Mouse (Mus musculus) E14TG2a.4 (cell line): Measurements from ENCODE around the gene Hoxa10.
A peak's percentile ranks its signal among the peaks of the same experiment; 100 is the strongest.

Experiments used
- H3K27me3 ChIP-seq: 2 replicates; pipeline ENCODE4 v1.6.1; 2014; ENCODE audit warnings: low read length, control low read depth; ENCODE audit not compliant: insufficient read depth
- H3K36me3 ChIP-seq: 2 replicates; pipeline ENCODE4 v1.6.1; 2014; ENCODE audit warnings: low read length, control low read depth; ENCODE audit not compliant: insufficient read depth
- H3K4me1 ChIP-seq: replicated peaks from 2 replicates; pipeline ENCODE4 v1.6.1; 2014; ENCODE audit warnings: low read depth, low read length, control low read depth
- H3K4me3 ChIP-seq: replicated peaks from 2 replicates; pipeline ENCODE4 v1.5.1; 2014; ENCODE audit warnings: mild to moderate bottlenecking, low read length
- H3K9me3 ChIP-seq: 2 replicates; pipeline ENCODE4 v1.6.1; 2014; ENCODE audit warnings: low read length, control low read depth
- CTCF ChIP-seq: conservative IDR thresholded peaks from 2 replicates; pipeline ENCODE4 v1.5.1; 2014; ENCODE audit warnings: low read length
- NANOG ChIP-seq: IDR thresholded peaks from 2 replicates; pipeline ENCODE4 v1.6.1; 2014; ENCODE audit warnings: borderline replicate concordance, low read length, mixed read lengths
- POU5F1 ChIP-seq: IDR thresholded peaks from 2 replicates; pipeline ENCODE4 v1.6.1; 2014; ENCODE audit warnings: low read length, borderline replicate concordance

The Hoxa10 gene

DNA sequence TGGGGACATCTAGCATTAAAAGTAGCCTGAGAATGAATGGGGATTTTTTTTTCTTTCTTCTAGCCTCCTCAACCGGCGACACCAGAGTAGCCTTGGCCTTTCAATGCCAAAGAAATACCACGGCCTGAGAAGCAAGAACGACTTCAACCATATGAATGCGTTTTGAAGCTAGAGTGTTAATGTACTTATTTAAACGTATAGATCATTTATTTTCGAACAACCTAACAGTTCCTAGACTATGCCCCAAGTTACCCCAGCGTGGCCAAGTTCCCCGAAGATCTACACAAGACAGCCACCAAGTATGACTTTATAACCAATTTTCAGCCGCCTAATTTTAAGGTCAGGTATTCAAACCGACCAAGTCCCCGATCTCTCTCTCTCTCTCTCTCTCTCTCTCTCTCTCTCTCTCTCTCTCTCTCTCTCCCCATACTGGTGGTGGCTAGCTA, 19.8 kb downstream of the Hoxa10 start:
- no peaks in the 10 kb centered on the region for H3K9me3 ChIP-seq
- peak overlapping the region; percentile 79 for H3K4me3 ChIP-seq
- TF ChIP-seq CTCF, result no peak
- no peak for TF ChIP-seq POU5F1
- no peak for TF ChIP-seq NANOG
- no peaks in the 10 kb centered on the region for H3K36me3 ChIP-seq
- peaks cover 100% of the 10 kb centered on the region for H3K27me3 ChIP-seq
- H3K4me1 ChIP-seq, result peaks cover 52% of the 10 kb centered on the region

DNA sequence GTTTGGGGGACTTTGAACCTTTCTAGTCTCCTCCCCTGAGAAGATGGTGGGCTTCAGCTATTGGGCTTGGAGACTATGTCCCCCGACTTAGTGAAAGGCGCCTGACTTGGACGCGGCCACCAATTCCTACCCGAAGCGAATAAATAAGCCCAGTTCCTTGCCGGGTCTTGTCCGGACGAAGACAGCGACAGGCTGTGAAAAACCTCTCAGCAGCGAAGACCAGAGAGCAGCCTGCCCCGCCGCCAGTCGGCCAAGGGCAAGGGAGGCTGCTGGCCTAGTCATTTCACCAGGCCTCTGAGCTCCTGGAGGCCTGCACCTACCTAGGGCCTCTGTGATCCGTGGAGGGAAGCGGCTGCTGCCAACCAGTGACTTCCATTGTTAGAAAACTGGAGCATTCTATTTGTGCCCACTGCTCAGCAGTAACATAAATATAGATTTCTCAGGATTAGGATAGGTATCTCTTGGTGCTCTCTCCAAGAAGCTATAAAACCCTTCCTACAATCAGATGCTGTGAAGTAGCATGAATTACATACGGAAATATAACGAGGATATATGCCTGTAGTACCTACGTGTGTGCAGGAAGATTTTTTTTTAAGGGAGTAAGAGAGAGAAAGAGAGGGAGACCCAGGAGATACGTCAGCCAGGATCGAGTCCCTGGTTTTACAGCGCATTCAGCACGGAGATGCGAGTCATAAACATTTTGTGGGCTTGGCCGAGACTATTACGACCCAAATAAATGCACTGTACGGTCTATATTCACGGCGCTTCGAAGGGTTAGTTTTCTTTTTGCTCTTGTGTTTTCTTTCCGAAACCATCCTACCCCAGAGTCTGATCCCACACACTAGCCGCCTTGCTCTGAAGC, 20.4 kb downstream of the Hoxa10 start:
- Histone ChIP-seq H3K36me3 (no peaks in the 10 kb centered on the region), H3K4me3 (no peak overlapping the region), H3K9me3 (no peaks in the 10 kb centered on the region), H3K4me1 (peaks cover 50% of the 10 kb centered on the region), H3K27me3 (peaks cover 100% of the 10 kb centered on the region)
- no peak for TF ChIP-seq CTCF

GRCm38 (mm10) chr6:52219234-52219942, 21.3 kb downstream of the Hoxa10 start:
- Histone ChIP-seq H3K27me3 (peaks cover 100% of the 10 kb centered on the region), H3K4me1 (peaks cover 42% of the 10 kb centered on the region), H3K9me3 (no peaks in the 10 kb centered on the region), H3K4me3 (no peak overlapping the region), H3K36me3 (no peaks in the 10 kb centered on the region)
- no peak for TF ChIP-seq POU5F1
- TF ChIP-seq CTCF, result no peak
- TF ChIP-seq NANOG, result no peak

- Histone ChIP-seq H3K4me3 (no peak overlapping the region), H3K4me1 (peaks cover 37% of the 10 kb centered on the region), H3K36me3 (no peaks in the 10 kb centered on the region), H3K9me3 (no peaks in the 10 kb centered on the region), H3K27me3 (peaks cover 100% of the 10 kb centered on the region)
- TF ChIP-seq NANOG (no peak), CTCF (no peak)
Observed at GRCm38 (mm10) chr6:52218643-52219215, 21.9 kb downstream of the Hoxa10 start.

DNA sequence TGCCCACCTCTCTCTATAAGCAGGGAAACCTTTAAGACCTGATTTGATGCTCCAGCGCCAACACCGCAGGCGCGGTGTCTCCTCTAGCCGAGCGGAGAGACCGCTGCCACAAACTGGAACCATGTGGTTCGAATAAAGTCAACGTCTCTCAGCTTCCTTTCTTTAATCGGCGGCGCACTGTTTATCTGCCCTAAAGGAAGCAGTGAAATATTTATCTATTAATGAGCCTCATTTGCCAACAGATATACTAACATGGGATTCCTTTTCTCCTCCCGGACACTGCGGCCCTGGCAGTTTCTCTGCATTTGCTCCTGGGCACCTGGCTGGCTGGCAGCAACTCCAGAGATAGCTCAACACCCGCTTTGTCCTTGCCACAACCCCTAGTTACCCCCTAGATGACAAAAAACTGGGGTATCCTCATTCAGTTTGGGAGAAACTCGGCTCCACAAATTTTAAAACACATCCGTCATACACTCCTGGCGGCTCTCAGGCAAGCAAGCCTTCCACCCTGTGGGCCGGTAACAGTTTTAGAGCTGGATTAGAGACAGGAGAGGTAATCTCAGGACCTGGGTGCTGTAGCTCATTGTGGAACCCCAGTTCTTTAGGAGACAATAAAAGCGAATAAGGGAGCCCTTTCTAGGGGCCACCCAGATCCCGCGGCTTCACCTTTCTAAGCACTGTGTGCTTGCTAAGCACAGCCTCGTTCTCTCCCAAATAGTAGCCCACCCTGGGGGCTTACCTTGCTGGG, 22.6 kb downstream of the Hoxa10 start:
- H3K27me3 ChIP-seq, result peaks cover 100% of the 10 kb centered on the region
- H3K4me3 ChIP-seq, result peak overlapping the region; percentile 71
- H3K36me3 ChIP-seq, result no peaks in the 10 kb centered on the region
- H3K9me3 ChIP-seq, result no peaks in the 10 kb centered on the region
- peaks cover 43% of the 10 kb centered on the region for H3K4me1 ChIP-seq
- no peak for TF ChIP-seq NANOG
- no peak for TF ChIP-seq CTCF
- no peak for TF ChIP-seq POU5F1

DNA sequence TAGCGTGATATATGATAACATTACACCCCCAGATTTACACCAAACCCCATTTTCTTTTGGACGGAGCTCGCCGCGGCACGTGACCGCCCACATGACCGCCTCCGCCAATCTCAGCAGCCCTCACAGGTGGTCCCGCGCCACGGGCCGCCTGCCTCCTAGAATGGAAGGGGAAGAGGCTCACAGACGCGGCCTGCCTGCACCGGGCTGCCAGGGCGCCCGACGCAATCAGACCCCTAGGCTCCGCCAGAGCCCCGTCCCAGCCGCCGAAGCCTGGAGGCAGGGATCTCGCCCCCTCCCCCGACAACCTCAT, 23.2 kb downstream of the Hoxa10 start:
- Histone ChIP-seq H3K27me3 (peaks cover 100% of the 10 kb centered on the region), H3K4me1 (peaks cover 49% of the 10 kb centered on the region), H3K4me3 (peak overlapping the region; percentile 71), H3K36me3 (no peaks in the 10 kb centered on the region), H3K9me3 (no peaks in the 10 kb centered on the region)
- TF ChIP-seq POU5F1 (no peak), CTCF (no peak), NANOG (no peak)

DNA sequence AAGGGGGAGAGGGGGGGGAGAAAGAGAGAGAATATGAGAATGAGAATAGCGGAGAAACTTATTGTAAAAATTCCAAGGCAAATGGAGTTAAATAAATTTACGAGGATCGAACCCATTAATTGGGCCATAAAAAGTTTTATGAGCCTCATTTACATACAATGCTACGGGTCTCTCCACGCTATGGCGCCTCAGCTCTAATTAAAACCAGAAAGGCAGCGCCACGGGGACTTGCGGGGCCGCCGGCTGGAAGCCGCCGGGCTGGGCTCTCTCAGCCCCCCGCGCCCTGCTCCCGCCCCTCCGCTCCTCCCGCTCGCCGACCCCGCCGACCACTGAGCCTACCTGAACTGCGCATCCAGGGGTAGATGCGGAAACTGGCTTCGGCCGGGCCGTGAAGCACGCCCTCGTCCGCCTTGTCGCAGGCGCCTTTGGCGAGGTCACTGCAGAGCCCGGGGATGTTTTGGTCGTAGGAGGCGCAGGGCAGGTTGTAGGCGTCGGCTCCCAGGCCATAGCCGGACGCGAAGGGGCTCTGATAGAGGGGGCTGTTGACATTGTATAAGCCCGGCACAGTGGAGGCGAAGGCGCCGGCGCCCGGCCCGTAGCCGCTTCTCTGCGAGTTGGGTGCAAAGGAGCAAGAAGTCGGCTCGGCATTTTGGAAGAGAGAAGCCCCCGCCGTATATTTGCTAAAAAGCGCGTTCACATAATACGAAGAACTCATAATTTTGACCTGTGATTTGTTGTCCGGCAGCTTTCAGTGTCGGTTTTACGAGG, 23.8 kb downstream of the Hoxa10 start:
- Histone ChIP-seq H3K4me1 (peaks cover 49% of the 10 kb centered on the region), H3K9me3 (no peaks in the 10 kb centered on the region), H3K27me3 (peaks cover 100% of the 10 kb centered on the region), H3K36me3 (no peaks in the 10 kb centered on the region), H3K4me3 (peak overlapping the region; percentile 71)
- TF ChIP-seq CTCF (no peak), NANOG (no peak), POU5F1 (no peak)

DNA sequence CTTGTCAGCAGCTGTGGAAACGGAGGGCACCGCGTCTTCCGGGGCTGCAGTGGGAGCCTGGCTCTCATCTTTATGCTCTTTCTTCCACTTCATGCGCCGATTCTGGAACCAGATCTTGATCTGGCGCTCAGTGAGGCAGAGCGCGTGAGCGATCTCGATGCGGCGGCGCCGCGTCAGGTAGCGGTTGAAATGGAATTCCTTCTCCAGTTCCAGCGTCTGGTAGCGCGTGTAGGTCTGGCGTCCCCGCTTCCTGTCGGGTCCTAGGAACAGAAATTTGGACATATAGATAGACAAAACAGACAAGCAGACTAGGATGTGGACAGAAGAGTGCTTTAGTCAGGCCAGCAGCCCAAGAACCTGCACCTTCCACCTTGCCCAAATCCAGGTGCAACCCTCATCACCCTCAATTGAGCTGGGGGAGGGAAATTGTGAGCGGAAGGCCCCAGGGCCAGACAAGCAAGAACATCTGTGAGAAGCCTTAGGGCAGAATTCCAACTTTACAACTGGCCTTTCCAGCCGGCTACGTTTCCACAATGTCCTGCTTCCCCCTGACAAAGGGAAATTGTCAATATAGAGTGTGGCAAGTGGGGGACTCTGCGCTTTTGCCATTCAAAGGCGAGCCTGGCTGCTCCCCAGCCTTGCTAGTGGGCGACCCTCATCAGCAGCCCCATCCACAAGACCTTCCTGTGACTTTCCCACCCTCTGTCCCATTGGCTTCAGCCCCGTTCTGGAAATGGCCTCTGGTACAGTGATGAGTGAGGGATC, 24.7 kb downstream of the Hoxa10 start:
- TF ChIP-seq POU5F1 (no peak), CTCF (no peak), NANOG (no peak)
- Histone ChIP-seq H3K27me3 (peaks cover 100% of the 10 kb centered on the region), H3K4me1 (peaks cover 49% of the 10 kb centered on the region), H3K9me3 (no peaks in the 10 kb centered on the region), H3K36me3 (no peaks in the 10 kb centered on the region), H3K4me3 (no peak overlapping the region)
